Mouse (Mus musculus) hematopoietic multipotent progenitor cell, adult 10-12 weeks (in vitro differentiated cells): ENCODE results near the gene Olfr1501. TPM values are rescaled to one million over a fixed set of nuclear protein-coding genes. Genes with fewer than 3 reads are reported as not detected.

Experiments
- polyA plus RNA-seq: library from polyadenylated mRNA; stranded (reverse); fragments of >175 nt; gene quantifications from 2 replicates; pipeline ENCODE4 v1.2.3, GENCODE M21; 2012; ENCODE audit warnings: low replicate concordance

Olfr1501 gene
- not detected in 2 replicates for polyA plus RNA-seq

DNA sequence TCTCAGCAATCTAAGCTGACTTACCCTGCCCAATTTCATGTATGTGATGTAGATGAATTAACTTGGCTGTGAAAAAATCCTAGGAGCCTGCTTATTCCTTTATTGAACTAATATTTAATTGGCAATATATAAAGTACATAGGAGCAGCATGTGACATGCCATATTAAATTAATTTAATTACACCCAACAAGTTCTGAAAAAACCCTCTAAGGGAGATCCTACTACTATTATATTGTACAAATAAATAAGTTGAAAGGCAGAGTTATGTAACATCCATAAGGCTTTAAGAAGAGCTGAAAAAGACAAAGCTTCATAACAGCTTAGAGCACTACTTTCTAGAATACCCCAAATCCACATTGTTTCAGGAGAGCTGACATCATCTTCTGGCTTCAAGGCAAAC lies at the start of gene Olfr1501:
TSS of gene Olfr1501 (minus strand) at position 101 of the 400 bp plus-strand sequence.

DNA sequence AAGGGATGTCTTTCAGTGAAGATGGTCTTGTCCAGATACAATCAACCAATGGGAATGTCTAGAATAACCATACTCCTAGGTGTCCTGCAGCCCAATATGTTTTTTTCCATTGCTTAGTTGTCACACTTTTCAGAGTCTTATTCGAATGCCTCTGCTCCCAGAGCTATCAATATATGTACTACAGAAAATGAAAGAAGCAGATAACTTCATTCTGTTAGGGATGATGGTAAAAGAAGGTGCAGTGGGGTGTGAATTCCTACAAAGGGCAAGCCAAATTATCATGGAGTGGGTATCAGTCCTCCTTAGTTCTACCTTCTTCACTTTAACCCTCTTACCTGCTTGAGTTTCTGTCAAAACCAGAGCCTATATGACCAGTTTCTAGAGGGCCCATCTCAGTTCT lies 47.3 kb upstream of the Olfr1501 start, which contains the start of gene Olfr1504:
TSS of gene Olfr1504 (minus strand) at position 101 of the 400 bp plus-strand sequence.

DNA sequence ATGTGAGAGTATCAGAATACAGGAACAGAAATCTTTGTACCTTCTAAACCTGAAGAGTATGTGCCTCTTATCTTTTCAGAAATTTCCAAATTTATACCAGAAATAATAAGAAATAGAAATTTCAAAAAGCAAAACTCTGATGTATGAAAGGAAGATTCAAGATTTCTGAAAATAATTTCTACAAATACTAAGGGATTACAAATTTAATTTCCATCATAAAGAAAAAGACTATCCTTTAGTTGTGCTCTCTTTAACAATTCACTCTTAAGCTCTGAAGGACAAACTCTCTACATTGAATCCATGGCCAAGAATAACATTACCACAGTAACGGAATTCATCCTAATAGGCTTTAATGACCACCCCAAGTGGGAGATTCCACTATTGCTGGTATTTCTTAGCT lies 11.0 kb upstream of the Olfr1501 start, which contains the start of gene Olfr1502:
TSS of gene Olfr1502 (plus strand) at position 301 of the 400 bp plus-strand sequence.

DNA sequence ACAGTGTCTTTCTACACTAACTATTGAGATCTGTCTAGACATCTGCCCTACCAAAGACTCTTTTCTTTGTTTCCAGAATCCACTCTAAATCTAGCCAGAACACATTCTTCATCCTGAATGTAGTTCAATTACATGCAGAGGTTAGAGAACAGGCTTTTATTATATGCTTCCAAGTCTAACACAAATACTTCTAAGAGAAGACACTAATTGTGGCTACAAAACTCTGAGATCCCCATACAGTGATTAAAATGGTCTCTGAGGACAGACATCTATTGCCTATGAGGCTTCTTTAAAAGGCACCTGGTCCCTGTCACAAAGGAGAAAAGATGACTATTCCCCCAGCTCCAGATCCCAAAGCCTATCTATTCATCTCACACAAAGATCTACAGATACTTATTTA lies 20.1 kb downstream of the Olfr1501 start, which contains the start of gene Olfr1500:
TSS of gene Olfr1500 (minus strand) at position 101 of the 400 bp plus-strand sequence.

DNA sequence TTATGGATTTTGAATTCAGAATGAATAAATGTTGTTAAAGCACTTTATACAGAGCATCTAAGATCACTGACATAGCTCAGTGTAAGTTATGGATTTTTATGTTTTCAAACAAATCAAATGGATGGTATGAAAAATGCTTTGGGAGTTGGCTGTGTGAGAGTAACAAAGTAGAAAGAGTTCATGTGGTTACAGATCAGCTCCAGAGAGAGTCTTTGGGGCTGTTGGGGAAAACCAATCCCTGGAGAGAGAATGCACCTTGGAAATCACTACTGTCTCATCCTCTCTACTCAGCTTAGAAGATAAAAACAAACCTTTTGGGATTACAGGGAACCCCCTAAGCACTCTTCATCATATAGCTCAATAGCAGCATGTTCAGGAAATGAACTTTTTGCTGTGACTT lies 31.1 kb downstream of the Olfr1501 start, which contains the start of gene Olfr1499:
TSS of gene Olfr1499 (minus strand) at position 101 of the 400 bp plus-strand sequence.

DNA sequence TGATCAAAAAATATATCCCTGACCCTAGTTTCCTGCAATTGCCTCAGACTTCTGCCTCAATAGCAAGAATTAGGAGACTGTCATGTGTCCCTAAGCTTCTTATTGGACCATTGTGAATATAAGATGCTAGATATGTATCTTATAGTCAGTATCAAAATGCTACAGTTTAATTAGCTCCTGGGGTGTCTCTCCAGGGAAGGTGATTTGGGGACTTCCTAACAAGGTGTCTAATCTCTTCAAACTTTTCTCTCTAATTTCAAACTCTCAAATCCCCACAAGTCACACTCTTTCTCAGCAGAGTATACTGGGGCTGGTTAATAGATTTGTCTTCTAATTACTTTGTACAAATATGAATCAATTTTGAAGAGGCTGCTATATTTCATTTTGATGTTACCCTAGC lies 52.4 kb downstream of the Olfr1501 start, which contains the start of gene Olfr1497:
TSS of gene Olfr1497 (minus strand) at position 101 of the 400 bp plus-strand sequence.

Other genes starting within 250 kb of the Olfr1501 start
- gene Olfr1487, start 233.3 kb downstream of the Olfr1501 start, polyA plus RNA-seq, result 0.04 TPM in 1 of 2 replicates, not detected in the other
- not detected in 2 replicates for gene Olfr1489, start 219.1 kb downstream of the Olfr1501 start, polyA plus RNA-seq
- not detected in 2 replicates for gene Olfr1490, start 199.6 kb downstream of the Olfr1501 start, polyA plus RNA-seq
- gene Olfr1491, start 153.4 kb downstream of the Olfr1501 start, polyA plus RNA-seq, result not detected in 2 replicates
- gene Olfr1493-ps1, start 127.4 kb downstream of the Olfr1501 start, polyA plus RNA-seq, result not detected in 2 replicates
- gene Olfr1494, start 111.0 kb downstream of the Olfr1501 start, polyA plus RNA-seq, result not detected in 2 replicates
- gene Olfr1495, start 86.1 kb downstream of the Olfr1501 start, polyA plus RNA-seq, result not detected in 2 replicates
- not detected in 2 replicates for gene Olfr1496, start 72.8 kb downstream of the Olfr1501 start, polyA plus RNA-seq
- not detected in 2 replicates for gene Olfr1497, start 52.5 kb downstream of the Olfr1501 start, polyA plus RNA-seq
- gene Olfr1499, start 31.2 kb downstream of the Olfr1501 start, polyA plus RNA-seq, result not detected in 2 replicates
- not detected in 2 replicates for gene Olfr1500, start 20.2 kb downstream of the Olfr1501 start, polyA plus RNA-seq
- gene Olfr1502, start 11.1 kb upstream of the Olfr1501 start, polyA plus RNA-seq, result not detected in 2 replicates
- not detected in 2 replicates for gene Olfr1504, start 47.2 kb upstream of the Olfr1501 start, polyA plus RNA-seq
- gene Olfr1505, start 62.8 kb upstream of the Olfr1501 start, polyA plus RNA-seq, result not detected in 2 replicates